Mouse (Mus musculus) heart, postnatal 14 days (tissue): Measurements from ENCODE around the gene Ube4a. TPM values are rescaled to one million over a fixed set of nuclear protein-coding genes. Genes with fewer than 3 reads are reported as not detected.
"Not testable (repeated sequence)": the region's sequence is repeated elsewhere in the genome, so short reads cannot be mapped to it uniquely, and the experiment has no call there.

Experiments used
- DNase-seq, 2 experiments: peaks; one replicate each; pipeline ENCODE4 v3.0.0; 2021 to 2022
- intact Hi-C: fragments of 180-260 bp; cut with DNase I; formaldehyde crosslinking; loops from one replicate; pipeline ENCODE4 v1.15.1; 2025
- total RNA-seq, 2 experiments: library from RNA; stranded (reverse); gene quantifications; 2 replicates each; pipeline ENCODE4 v1.2.3; 2021

Gene Ube4a
- total RNA-seq, 2 experiments from 2014 or later: 38.4 to 45.4 TPM

DNA sequence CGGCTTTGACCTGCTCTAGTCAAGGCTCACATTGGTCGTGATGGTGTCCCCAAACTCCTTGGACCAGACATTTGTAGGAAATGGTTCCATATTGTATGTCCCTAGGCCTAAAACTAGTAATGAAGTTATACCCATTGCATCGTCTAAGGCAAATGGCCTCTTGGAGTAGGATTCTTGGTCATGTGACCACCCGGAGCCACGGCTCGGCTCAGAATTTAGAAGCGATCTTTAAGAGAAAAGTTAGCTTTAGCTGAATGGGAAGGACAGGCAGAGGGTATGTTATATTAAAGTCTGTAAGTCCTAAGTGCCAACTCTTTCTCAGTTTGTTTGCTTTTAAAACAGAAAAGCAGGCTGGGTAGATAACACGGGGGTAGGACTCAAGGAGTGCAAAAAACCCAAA lies 16.7 kb upstream of the Ube4a start:
- intact Hi-C loops: no loop called here
- no peak for DNase-seq

DNA sequence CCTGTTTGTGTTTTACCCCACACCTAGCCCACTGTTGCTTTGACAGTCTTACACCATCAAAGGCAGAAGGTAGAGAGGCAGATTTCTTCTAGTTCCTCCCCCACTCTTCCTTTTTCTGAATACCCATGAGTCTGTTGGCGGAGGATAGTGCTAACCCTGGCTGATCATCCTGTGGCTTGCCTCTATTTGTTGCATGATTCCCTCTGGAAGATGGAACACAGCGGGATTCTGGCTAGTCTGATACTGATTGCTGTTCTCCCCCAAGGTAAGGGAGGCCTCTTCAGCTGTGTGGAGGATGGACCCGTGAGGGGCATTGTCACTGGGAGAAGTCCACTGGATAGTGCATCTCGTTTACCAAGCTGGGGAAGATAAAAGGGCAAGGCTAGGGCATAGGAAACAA lies 16.3 kb upstream of the Ube4a start, which contains the start of gene Cd3d:
Gene Cd3d (plus strand): TSS at position 111 of the 400 bp plus-strand sequence.
- DNase-seq: no peak
- intact Hi-C loops: no loop called here

DNA sequence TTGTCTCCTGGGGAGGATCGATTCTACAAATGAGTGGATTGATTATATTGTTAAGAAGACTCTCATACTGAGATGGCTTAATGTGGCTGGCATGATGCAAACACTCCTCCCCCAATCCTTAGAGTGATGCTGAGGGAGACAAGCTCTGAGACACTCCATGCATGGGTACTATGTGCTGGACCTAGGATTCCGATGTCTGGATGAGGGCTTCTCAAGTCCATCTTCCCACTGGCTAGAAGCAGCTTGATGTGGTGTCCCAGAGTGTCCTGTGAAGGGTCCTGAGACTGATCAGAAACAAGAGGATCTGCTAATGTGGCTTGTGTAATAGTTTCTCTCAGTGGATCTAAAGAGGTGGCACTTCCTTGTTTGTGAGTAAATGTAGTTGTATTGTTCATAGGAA lies 15.7 kb upstream of the Ube4a start:
- intact Hi-C loops: no loop called here
- no peak for DNase-seq

DNA sequence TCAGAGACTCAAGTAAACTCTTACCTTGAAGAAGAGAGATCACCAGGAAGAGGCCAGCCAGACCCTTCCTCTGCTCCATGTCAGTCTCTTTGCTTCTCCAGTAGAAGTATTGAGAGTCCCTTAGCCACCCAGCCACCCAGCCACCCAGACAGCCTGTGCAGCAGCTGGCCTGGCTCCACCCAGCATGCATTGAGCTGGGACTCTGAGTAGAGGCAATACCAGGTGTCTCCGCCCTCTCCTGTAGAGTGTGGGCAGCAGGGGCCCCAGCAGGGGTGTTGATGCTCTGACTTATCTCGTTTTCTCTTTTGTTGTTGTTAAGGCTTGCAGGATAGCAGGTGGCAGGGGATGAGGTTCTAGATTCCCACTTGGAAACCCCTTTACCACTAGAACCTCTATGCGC lies 14.8 kb upstream of the Ube4a start, which contains the start of gene Cd3g:
Gene Cd3g (minus strand): TSS at position 190 of the 400 bp plus-strand sequence.
- intact Hi-C loops: no loop called here
- no peak for DNase-seq

- no peak for DNase-seq
- intact Hi-C loops: no loop called here
These were observed 14.4 kb upstream of the Ube4a start for GRCm38 (mm10) chr9:44979806-44980205.

DNA sequence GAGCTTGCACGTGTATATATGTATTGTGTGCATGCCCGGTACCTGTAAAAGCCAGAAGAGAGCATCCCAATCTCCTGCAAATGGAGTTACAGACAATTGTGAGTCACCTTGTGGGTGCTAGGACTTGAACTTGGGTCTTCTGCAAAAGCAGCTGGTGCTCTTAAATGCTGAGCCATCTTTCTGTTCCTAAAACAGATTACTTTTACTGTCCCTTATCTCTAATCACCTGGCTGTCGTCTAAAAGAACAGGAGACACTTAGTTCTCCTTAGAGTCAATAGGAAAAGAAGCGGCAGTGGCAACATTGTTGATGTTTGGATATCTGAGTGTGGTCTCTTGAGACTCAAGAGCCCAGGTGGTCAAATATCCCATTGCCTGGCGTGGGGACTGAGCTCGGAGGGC lies 12.4 kb upstream of the Ube4a start:
- intact Hi-C loops: no loop called here
- no peak for DNase-seq

DNA sequence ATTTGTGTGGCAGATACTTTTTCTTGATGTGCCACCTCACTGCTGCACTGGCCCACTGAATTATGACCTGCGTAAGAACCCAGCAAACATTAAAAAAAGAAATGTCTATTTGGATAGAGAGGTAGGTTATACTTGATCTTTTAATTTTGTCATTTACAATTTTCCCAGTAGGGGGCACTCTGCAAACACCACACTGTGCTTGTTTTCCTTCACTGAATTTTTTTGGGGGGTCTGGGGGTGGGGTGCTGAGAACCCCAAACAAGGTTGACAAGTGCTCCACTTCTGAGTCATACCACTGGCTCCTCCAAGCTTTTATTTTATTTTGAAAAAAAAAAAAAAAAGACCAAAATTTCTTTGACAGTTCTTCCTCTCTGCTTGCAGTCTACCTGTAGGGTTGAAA lies 4.0 kb upstream of the Ube4a start:
- no peak for DNase-seq
- intact Hi-C loops: loop anchor here (10.0 kb wide), 1 partner anchor 55 kb away; no protein-coding TSS in a partner anchor

DNA sequence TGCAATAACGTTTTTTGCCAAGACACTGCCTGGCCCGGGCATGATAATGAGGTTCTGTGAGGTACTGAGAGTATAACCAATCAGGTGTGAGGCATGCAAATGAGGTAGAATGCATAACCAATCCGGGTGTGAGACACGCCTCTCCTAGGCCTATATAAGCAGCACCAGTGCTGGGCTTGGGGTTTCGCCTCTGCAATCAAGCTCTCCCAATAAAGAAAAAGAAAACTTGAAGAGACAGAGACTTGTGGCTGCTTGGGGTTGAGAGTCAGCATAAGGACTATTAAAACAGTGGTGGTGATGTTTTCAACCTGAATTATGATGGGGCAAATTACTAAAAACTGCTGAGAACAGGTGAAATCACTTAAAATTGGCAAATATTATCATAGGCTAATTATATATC lies 2.4 kb upstream of the Ube4a start:
- DNase-seq: not testable (repeated sequence)
- intact Hi-C loops: loop anchor here (2.0 to 10.0 kb wide), 2 partner anchors 53 to 131 kb away; no protein-coding TSS in a partner anchor

DNA sequence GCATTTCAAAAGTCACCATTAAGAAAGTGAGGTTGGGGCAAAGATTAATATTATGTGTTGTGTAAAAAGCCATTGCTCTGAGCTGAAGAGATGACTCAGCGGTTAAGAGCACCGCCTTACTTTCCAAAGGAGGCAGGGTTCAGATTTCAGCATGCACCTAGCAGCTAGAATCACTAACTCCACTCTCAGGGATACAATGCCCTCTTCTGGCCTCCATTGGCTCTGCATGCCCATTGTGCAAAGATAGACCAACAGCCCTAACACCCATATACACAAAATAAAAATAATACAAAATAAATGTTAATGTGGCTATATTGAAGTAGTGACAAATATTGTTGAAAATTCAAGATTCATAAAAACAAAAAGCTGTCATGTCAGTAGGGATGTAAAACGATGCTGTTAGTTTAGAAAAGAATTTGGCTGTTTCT lies 1.4 kb upstream of the Ube4a start:
- intact Hi-C loops: loop anchor here (2.0 to 10.0 kb wide), 2 partner anchors 52 to 130 kb away; no protein-coding TSS in a partner anchor
- peak; percentile 66 to 83 for DNase-seq

DNA sequence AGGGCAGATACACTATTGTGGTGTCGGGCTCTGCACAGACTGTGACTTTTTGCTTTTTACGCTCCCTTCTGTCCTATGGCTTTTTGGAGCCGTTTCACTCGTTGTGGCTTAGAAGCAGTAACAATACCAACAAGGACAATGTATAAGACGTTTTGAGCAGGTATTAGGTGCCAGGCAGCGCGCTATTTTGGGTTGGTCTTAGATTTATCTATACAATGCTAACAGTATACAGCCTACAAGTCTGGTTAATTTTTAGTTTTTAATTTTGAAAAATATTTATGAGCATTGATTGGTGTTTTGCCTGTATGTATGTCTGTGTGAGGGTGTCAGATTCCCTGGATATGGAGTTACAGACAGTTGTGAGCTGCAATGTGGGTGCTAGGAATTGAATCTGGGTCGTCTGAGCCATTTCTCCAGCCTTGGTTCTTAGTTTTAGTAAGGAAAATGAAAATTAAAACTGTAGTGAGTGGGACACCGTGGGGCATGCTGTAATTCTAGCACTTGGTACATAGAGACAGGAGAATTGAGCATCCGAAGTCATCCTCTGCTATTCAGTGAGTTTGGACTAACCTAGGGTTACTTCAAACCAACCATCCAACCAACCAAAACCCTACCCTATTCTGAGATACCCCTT lies 550 bp upstream of the Ube4a start:
- DNase-seq: no peak
- intact Hi-C loops: loop anchor here (2.0 to 10.0 kb wide), 2 partner anchors 51 to 129 kb away; no protein-coding TSS in a partner anchor

DNA sequence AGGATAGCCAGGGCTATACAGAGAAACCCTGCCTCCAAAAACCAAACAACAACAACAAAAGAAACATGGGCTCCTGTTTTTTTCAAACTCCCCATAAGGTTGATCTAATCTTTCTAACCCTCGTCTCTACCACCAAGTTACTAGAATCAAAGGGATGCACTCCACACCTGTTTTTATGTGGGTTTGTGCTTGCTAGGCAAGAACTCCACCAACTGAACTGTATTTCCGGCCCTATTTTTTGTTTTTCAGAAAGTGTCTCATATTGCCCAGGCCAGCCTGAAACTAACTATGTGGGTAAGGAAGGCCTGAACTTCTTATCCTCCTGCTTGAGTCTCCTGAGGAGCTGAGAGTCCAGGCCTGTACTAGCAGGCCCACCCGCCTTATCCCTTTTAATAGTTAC lies 11.0 kb downstream of the Ube4a start:
- DNase-seq: no peak
- intact Hi-C loops: no loop called here

DNA sequence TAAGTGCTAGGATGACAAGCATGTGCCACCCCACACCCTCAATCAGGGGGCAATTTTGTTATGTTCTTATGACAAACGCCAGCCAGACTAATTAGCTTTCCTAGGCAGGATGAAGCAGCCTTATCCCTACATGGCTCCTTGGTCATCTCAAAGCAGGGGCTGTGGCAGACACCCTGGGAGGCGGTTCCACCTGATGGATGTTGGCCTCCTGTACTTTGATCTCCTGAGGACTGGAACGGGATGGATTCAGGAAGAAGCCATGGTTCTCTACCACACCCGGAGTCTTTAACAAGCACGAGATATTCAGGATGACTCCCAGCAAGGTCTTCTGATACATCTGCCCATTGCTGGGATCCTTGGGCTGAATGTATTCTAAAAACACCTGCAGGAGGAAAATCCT lies 17.6 kb downstream of the Ube4a start:
- DNase-seq: no peak
- intact Hi-C loops: no loop called here

- intact Hi-C loops: no loop called here
- no peak for DNase-seq
These were observed 19.2 kb downstream of the Ube4a start for GRCm38 (mm10) chr9:44946185-44946695.

GRCm38 (mm10) chr9:44942421-44942820 lies 23.0 kb downstream of the Ube4a start:
- intact Hi-C loops: no loop called here
- DNase-seq: peak; percentile 22 to 60

- intact Hi-C loops: no loop called here
- peak; percentile 14 to 19 for DNase-seq
These were observed 23.6 kb downstream of the Ube4a start for GRCm38 (mm10) chr9:44941756-44942155.

DNA sequence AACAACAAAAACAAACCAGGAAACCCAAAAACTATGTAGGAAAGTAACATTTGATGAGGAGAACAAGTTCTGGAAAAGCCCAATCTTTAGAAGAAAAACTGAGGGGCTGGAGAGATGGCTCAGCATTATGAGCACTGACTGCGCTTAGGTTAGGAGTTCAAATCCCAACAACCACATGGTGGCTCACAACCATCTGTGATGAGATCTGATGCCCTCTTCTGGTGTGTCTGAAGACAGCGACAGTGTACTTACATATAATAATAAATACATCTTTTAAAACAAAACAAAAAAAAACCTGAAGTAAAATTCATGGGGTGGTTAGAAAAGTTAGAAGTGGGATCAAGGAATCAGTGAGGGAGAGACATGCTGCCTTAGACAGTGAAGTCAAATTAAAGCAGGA lies 43.9 kb downstream of the Ube4a start:
- intact Hi-C loops: no loop called here
- no peak for DNase-seq

GRCm38 (mm10) chr9:44921123-44921468 lies 44.3 kb downstream of the Ube4a start:
- no peak for DNase-seq
- intact Hi-C loops: no loop called here

DNA sequence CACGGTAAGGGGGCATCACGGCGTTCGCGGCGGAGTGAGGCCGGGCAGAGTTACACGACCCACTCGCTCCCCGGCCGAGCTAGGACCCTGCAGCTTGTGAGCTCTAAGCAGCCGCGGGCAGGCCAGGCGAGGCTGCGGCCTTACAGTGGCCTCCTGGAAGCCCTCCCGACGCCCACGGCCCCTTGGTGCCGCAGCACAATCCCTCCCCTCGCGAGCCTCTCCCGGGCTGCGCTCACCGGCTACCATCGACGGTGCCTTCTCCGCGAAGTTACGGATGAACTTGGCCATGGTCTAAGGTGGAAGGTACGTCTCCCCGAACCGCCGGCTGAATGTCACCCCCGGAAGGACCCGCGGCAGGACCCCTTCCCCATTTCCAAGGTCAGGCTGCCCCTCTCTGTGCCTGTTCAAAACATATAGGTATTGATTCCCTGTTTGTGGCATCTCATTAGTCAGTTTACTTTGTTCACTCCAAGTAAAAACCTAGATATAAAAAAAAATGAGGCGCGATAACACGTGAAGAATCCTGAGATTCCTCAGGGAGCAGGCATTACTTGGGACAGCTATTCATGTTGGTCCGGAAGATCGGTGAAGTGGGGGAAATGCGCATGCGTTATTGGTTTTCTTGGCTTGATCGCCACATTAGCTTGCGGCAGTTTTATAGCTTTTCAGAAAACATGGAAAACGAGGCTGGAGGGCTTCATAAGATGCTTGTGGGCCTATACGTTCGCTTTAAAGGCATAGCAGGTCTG lies 44.9 kb downstream of the Ube4a start, which contains the start of gene Atp5l:
Gene Atp5l (minus strand): TSS at position 369 of the 749 bp plus-strand sequence.
- DNase-seq: peak; percentile 81 to 83
- intact Hi-C loops: no loop called here

- intact Hi-C loops: loop anchor here (2.0 to 10.0 kb wide), 2 partner anchors 45 to 83 kb away; partner anchors contain the start of gene Ube4a
- no peak for DNase-seq
These were observed 45.8 kb downstream of the Ube4a start for GRCm38 (mm10) chr9:44919606-44920005.

GRCm38 (mm10) chr9:44916196-44916595 lies 49.2 kb downstream of the Ube4a start:
- peak; percentile 25 to 55 for DNase-seq
- intact Hi-C loops: loop anchor here (10.0 kb wide), 1 partner anchor 49 kb away; the partner anchor contains the start of gene Ube4a

GRCm38 (mm10) chr9:44914706-44915105 lies 50.7 kb downstream of the Ube4a start:
- intact Hi-C loops: loop anchor here (10.0 kb wide), 1 partner anchor 50 kb away; the partner anchor contains the start of gene Ube4a
- no peak for DNase-seq
